Mouse (Mus musculus) bone marrow macrophage, adult 2 months (primary cell): Measurements from ENCODE around the gene Il6. TPM values are rescaled to one million over a fixed set of nuclear protein-coding genes. Genes with fewer than 3 reads are reported as not detected.

Source experiments
- H3K27ac ChIP-seq: 2 replicates; pipeline ENCODE4 v1.5.1; 2012; ENCODE audit warnings: low read depth, low read length; ENCODE audit not compliant: insufficient read depth
- H3K4me1 ChIP-seq: 2 replicates; pipeline ENCODE4 v1.6.1; 2012; ENCODE audit warnings: low read length; ENCODE audit not compliant: control insufficient read depth, insufficient read depth
- H3K4me3 ChIP-seq: 2 replicates; pipeline ENCODE4 v1.5.1; 2012; ENCODE audit warnings: mild to moderate bottlenecking, low read length, moderate library complexity; ENCODE audit not compliant: insufficient read depth
- CTCF ChIP-seq: IDR thresholded peaks from 2 replicates; pipeline ENCODE4 v1.5.1; 2012; ENCODE audit warnings: low read depth, mild to moderate bottlenecking, low read length, moderate library complexity
- POLR2A ChIP-seq: IDR thresholded peaks from 2 replicates; pipeline ENCODE4 v1.6.1; 2012; ENCODE audit warnings: mild to moderate bottlenecking, low read depth, low read length, borderline replicate concordance
- polyA plus RNA-seq: library from polyadenylated mRNA; stranded (reverse); fragments of >200 nt; gene quantifications from 2 replicates; pipeline ENCODE4 v1.2.4, GENCODE M21; 2012; ENCODE audit not compliant: missing spikeins, insufficient read depth, insufficient read length

The Il6 gene
- polyA plus RNA-seq: not detected in 2 replicates

- peaks cover 13% of the 10 kb centered on the region for H3K4me1 ChIP-seq
- TF ChIP-seq POLR2A: no peak
- TF ChIP-seq CTCF: peak; percentile 9; the same call in 1 of the 2 replicates
- 0 out of 2 replicates have a peak within 1 kb of the TSS, but pooled peaks have one; percentile 33 for H3K27ac ChIP-seq
- H3K4me3 ChIP-seq: peak within 1 kb of the TSS; percentile 46
Observed at GRCm38 (mm10) chr5:30012726-30013503, at the start of gene Il6. Gene Il6 (plus strand): TSS chr5:30013114.

DNA sequence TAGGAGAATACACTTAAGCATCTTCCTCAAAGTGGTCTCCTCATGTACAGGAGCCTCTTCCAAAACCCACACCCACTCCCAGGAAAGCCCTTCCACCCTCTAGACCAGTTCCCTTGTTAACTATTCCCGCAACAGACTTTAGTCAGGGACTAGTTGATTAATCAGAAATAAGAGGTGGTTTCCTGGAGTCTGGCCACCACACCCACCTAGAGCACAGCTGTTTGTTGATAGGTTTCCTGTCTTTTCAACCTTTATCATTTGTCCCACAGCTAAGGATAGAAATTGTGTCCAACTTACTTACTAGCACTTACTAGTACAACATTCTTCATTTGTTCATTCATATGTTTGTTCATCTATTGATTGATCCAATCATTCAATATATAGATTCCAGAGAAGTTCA is 49.4 kb upstream of the Il6 start:
- no peak for TF ChIP-seq POLR2A
- no peak for TF ChIP-seq CTCF

DNA sequence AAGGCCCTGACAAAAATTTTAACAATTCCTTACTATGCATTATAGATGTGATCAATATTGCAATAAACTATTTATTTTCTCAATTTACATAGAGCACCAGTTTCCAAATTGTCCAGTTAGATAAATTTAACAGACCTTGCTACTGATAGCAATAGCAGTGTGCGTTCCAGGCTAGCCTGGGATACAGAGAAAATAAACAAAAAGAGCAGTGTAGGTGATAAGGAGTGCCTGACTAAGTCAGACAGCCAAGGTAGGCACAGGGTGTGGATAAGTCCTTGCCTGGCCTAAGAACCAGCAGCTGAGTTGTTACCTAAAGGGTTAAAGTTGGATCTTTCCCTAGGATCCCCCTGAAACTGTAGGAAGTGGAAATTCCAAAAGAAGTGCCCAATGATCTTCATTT is 42.7 kb upstream of the Il6 start:
- H3K4me3 ChIP-seq: no peak overlapping the region
- peaks cover 9% of the 10 kb centered on the region; the same call in 1 of the 2 replicates for H3K4me1 ChIP-seq
- TF ChIP-seq CTCF: no peak
- TF ChIP-seq POLR2A: no peak
- no peak overlapping the region for H3K27ac ChIP-seq

More for the DNA sequence above, 49.4 kb upstream of the Il6 start:
- H3K4me1 ChIP-seq: no peaks in the 10 kb centered on the region
- no peak overlapping the region for H3K27ac ChIP-seq
- H3K4me3 ChIP-seq: no peak overlapping the region

DNA sequence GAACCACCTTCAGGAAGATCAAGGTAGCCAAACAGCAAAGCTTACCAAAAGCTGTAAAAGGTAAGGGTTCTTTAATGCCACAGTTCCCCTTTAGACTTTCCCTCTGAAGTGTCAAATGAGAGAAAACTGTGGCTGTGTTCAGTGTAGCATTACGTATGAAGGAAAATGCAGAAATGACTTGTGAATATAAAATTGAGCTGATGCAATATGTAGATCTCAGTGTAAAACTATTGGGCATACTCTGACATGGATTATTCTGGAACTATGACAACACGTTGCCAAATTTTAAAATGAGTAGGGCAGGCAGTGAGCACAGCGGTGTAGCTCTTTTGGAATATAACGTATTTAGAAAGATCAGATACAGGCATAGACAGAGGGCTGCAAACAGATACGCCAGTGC is 40.1 kb upstream of the Il6 start:
- no peak for TF ChIP-seq CTCF
- no peak for TF ChIP-seq POLR2A
- peaks cover 9% of the 10 kb centered on the region; the same call in 1 of the 2 replicates for H3K4me1 ChIP-seq
- H3K27ac ChIP-seq: no peak overlapping the region
- no peak overlapping the region for H3K4me3 ChIP-seq

DNA sequence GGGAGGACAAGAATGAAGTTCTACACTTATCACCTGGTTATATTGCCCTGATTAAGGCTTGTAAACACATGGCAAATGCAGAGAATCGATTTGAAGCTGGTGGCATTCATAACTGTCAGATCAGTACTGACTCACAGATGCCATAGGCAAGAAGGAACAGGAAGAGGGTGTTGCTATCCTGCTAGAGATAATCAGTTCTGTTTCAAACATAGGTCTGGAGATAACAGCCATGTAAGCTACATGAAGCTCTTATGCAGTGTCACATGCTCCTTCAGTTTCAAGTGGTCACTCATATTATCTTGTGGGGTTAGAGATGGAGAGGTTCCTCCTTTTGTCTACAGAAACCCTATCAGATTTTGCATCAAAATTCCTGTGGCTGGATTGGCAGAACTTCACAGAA is 39.4 kb upstream of the Il6 start:
- Histone ChIP-seq H3K4me3 (no peak overlapping the region), H3K27ac (no peak overlapping the region), H3K4me1 (peaks cover 9% of the 10 kb centered on the region; the same call in 1 of the 2 replicates)
- no peak for TF ChIP-seq POLR2A
- TF ChIP-seq CTCF: no peak

GRCm38 (mm10) chr5:29974115-29974514 is 38.8 kb upstream of the Il6 start:
- H3K4me1 ChIP-seq: peaks cover 9% of the 10 kb centered on the region; the same call in 1 of the 2 replicates
- TF ChIP-seq CTCF: no peak
- no peak for TF ChIP-seq POLR2A
- H3K27ac ChIP-seq: no peak overlapping the region
- no peak overlapping the region for H3K4me3 ChIP-seq

DNA sequence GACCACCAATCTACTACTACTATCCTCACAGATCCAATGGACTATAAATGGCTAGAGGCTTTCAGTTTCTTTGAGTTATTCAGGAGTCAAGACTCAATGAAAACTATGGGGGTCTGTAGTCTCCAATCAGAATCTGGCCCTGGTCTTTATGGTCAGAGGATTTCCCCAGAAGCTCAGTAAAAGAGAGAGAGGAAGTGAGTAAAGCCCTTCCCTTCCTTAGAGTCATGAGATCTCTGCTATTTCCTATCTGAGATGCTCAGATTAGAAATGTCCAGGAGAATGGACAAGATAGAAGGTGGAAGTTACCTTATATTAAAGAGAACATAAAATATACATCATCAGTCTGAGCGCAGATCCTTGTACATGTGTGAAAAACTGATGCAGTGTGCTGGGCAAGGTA is 19.3 kb upstream of the Il6 start:
- H3K4me3 ChIP-seq: no peak overlapping the region
- H3K27ac ChIP-seq: no peak overlapping the region
- H3K4me1 ChIP-seq: peaks cover 11% of the 10 kb centered on the region
- TF ChIP-seq CTCF (no peak), POLR2A (no peak)

- TF ChIP-seq CTCF (no peak), POLR2A (no peak)
- Histone ChIP-seq H3K4me1 (peaks cover 11% of the 10 kb centered on the region), H3K27ac (no peak overlapping the region), H3K4me3 (no peak overlapping the region)
Observed at GRCm38 (mm10) chr5:29994344-29994743, 18.6 kb upstream of the Il6 start.

GRCm38 (mm10) chr5:29997351-29997750 is 15.6 kb upstream of the Il6 start:
- peaks cover 11% of the 10 kb centered on the region for H3K4me1 ChIP-seq
- TF ChIP-seq POLR2A (no peak), CTCF (no peak)
- H3K4me3 ChIP-seq: no peak overlapping the region
- no peak overlapping the region for H3K27ac ChIP-seq

- H3K4me1 ChIP-seq: no peaks in the 10 kb centered on the region
- no peak for TF ChIP-seq CTCF
- TF ChIP-seq POLR2A: no peak
- H3K27ac ChIP-seq: no peak overlapping the region
- H3K4me3 ChIP-seq: no peak overlapping the region
Observed at GRCm38 (mm10) chr5:30000921-30001320, 12.0 kb upstream of the Il6 start.
